Mouse (Mus musculus): ENCODE results near the gene Phrf1.

DNA sequence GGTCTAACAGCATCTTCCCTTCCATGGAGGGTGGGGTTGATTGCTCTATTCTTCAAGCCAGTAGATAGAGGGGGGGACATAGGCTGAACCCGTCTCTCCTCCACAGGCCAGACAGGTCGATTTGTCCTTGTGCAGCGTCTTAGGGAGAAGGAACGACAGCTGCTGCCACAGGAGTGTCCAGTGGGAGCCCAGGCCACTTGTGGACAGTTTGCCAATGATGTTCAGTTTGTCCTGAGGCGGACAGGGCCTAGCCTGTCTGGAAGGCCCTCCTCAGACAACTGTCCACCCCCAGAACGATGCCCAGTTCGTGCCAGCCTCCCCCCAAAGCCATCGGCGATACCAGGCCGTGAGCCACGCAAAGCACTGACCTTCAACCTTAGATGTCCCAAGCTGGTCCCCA, 11.7 kb upstream of the Phrf1 start:
- no peak for TF ChIP-seq CTCF (IDR thresholded peaks at IDR 0.05; ENCODE audit: low read depth, low read length)
- TF ChIP-seq POLR2A (IDR thresholded peaks at IDR 0.05; ENCODE audit: extremely low read depth, insufficient read depth, low read length), result no peak

All from liver, adult 2 months (tissue).